Mouse (Mus musculus) myocyte (in vitro differentiated cells): ENCODE measurements around the gene B4gat1. TPM values are rescaled to one million over a fixed set of nuclear protein-coding genes. Genes with fewer than 3 reads are reported as not detected.

Experiments
- H3K27me3 ChIP-seq: one replicate; pipeline ENCODE4 v1.6.1; 2011; ENCODE audit not compliant: control insufficient read depth, insufficient read depth, insufficient read length
- H3K36me3 ChIP-seq: one replicate; pipeline ENCODE4 v1.6.1; 2011; ENCODE audit not compliant: control insufficient read depth, insufficient read depth
- H3K4me2 ChIP-seq: one replicate; pipeline ENCODE4 v1.6.1; 2011; ENCODE audit warnings: low read depth, control low read depth
- H3K4me3 ChIP-seq: one replicate; pipeline ENCODE4 v1.5.1; 2011; ENCODE audit warnings: mild to moderate bottlenecking, control low read depth, moderate library complexity
- H3K79me2 ChIP-seq: one replicate; pipeline ENCODE4 v1.6.1; 2011; ENCODE audit not compliant: control insufficient read depth, insufficient read depth
- H3ac ChIP-seq: one replicate; pipeline ENCODE4 v1.6.1; 2011; ENCODE audit not compliant: control insufficient read depth, insufficient read length
- CEBPB ChIP-seq: IDR thresholded peaks from 2 replicates; pipeline ENCODE4 v1.6.1; 2011; ENCODE audit warnings: mild to moderate bottlenecking, moderate library complexity; ENCODE audit not compliant: poor library complexity, insufficient read depth, severe bottlenecking
- E2F4 ChIP-seq: IDR thresholded peaks from one replicate; pipeline ENCODE4 v1.6.1; 2011; ENCODE audit warnings: mild to moderate bottlenecking, control low read depth, moderate library complexity; ENCODE audit not compliant: insufficient read depth
- MAX ChIP-seq: IDR thresholded peaks from one replicate; pipeline ENCODE4 v1.6.1; 2011; ENCODE audit warnings: low read depth, mild to moderate bottlenecking, control low read depth
- MYOD1 ChIP-seq, 3 experiments: IDR thresholded peaks; one replicate each; pipeline ENCODE4 v1.6.1; 2011; ENCODE audit warnings: control low read depth in 2 of 3, low read depth in 2 of 3, mild to moderate bottlenecking in 2 of 3, moderate library complexity in 1 of 3; ENCODE audit not compliant: insufficient read length in 2 of 3, control insufficient read depth in 1 of 3
- MYOG ChIP-seq, 3 experiments: IDR thresholded peaks; one replicate each; pipeline ENCODE4 v1.6.1; 2011; ENCODE audit warnings: control low read depth in 2 of 3, low read depth in 2 of 3, mild to moderate bottlenecking in 2 of 3; ENCODE audit not compliant: insufficient read length in 2 of 3, control insufficient read depth in 1 of 3, insufficient read depth in 1 of 3
- POLR2A ChIP-seq: IDR thresholded peaks from one replicate; pipeline ENCODE4 v1.6.1; 2011; ENCODE audit warnings: low read depth, mild to moderate bottlenecking, control low read depth, moderate library complexity; ENCODE audit not compliant: insufficient read length
- POLR2AphosphoS2 ChIP-seq: IDR thresholded peaks from one replicate; pipeline ENCODE4 v1.6.1; 2011; ENCODE audit warnings: low read depth, control low read depth; ENCODE audit not compliant: insufficient read length
- REST ChIP-seq: IDR thresholded peaks from one replicate; pipeline ENCODE4 v1.6.1; 2011; ENCODE audit warnings: mild to moderate bottlenecking, control low read depth, moderate library complexity; ENCODE audit not compliant: insufficient read depth, insufficient read length
- SRF ChIP-seq: IDR thresholded peaks from one replicate; pipeline ENCODE4 v1.6.1; 2011; ENCODE audit warnings: low read depth; ENCODE audit not compliant: control insufficient read depth, insufficient read length
- TCF12 ChIP-seq: IDR thresholded peaks from one replicate; pipeline ENCODE4 v1.6.1; 2011; ENCODE audit warnings: mild to moderate bottlenecking, control low read depth; ENCODE audit not compliant: poor library complexity, insufficient read depth, severe bottlenecking
- TCF3 ChIP-seq: IDR thresholded peaks from one replicate; pipeline ENCODE4 v1.6.1; 2011; ENCODE audit warnings: low read depth, control low read depth; ENCODE audit not compliant: insufficient read length
- USF1 ChIP-seq: IDR thresholded peaks from one replicate; pipeline ENCODE4 v1.6.1; 2011; ENCODE audit warnings: low read depth, mild to moderate bottlenecking, control low read depth, moderate library complexity
- polyA plus RNA-seq: library from polyadenylated mRNA; unstranded; fragments of >200 nt; fragmentation: generic; extraction: Trizol; gene quantifications from one replicate; pipeline ENCODE4 v1.2.1, GENCODE M21; 2012; ENCODE audit warnings: missing spikeins

Gene B4gat1
- polyA plus RNA-seq, 1 experiment = 46.7 TPM

GRCm38 (mm10) chr19:5065104-5065503 lies 26.5 kb downstream of the B4gat1 start:
- Histone ChIP-seq H3K79me2 (no peaks in the 10 kb centered on the region), H3K27me3 (no peaks in the 10 kb centered on the region), H3K4me2 (peak overlapping the region; percentile 19), H3ac (no peak overlapping the region), H3K4me3 (no peak overlapping the region), H3K36me3 (no peaks in the 10 kb centered on the region)
- TF ChIP-seq TCF12 (no peak), E2F4 (no peak), MYOD1 (IDR thresholded peaks at IDR 0.05; ENCODE audit: control insufficient read depth in 1 of 3, insufficient read length in 2 of 3, low read depth in 2 of 3) (no peak), POLR2A (no peak), USF1 (no peak), CEBPB (no peak), MAX (no peak), MYOG (IDR thresholded peaks at IDR 0.05; ENCODE audit: control insufficient read depth in 1 of 3, insufficient read depth in 1 of 3, insufficient read length in 2 of 3, low read depth in 2 of 3) (no peak), TCF3 (no peak), POLR2AphosphoS2 (no peak), REST (no peak), SRF (no peak)

GRCm38 (mm10) chr19:5067040-5067799 lies 28.6 kb downstream of the B4gat1 start:
- Histone ChIP-seq H3K4me3 (no peak overlapping the region), H3K4me2 (peak overlapping the region; percentile 60), H3ac (peak overlapping the region; percentile 8), H3K27me3 (no peaks in the 10 kb centered on the region), H3K79me2 (no peaks in the 10 kb centered on the region), H3K36me3 (no peaks in the 10 kb centered on the region)
- TF ChIP-seq MYOD1 (IDR thresholded peaks at IDR 0.05; ENCODE audit: control insufficient read depth in 1 of 3, insufficient read length in 2 of 3, low read depth in 2 of 3) (no peak), TCF12 (no peak), TCF3 (no peak), REST (no peak), POLR2AphosphoS2 (no peak), E2F4 (no peak)

- H3K79me2 ChIP-seq = no peaks in the 10 kb centered on the region
- H3K36me3 ChIP-seq = no peaks in the 10 kb centered on the region
- H3K27me3 ChIP-seq = no peaks in the 10 kb centered on the region
- no peak within 1 kb of the TSS for H3K4me3 ChIP-seq
- H3ac ChIP-seq = peak within 1 kb of the TSS; percentile 8
- H3K4me2 ChIP-seq = peak within 1 kb of the TSS; percentile 60
- TF ChIP-seq MYOD1 (IDR thresholded peaks at IDR 0.05; ENCODE audit: control insufficient read depth in 1 of 3, insufficient read length in 2 of 3, low read depth in 2 of 3) (peak in 1 of 3 experiments; percentile 40), E2F4 (no peak), POLR2AphosphoS2 (peak; percentile 45), MYOG (IDR thresholded peaks at IDR 0.05; ENCODE audit: control insufficient read depth in 1 of 3, insufficient read depth in 1 of 3, insufficient read length in 2 of 3, low read depth in 2 of 3) (peak in 2 of 3 experiments; percentile 19 to 48), POLR2A (peak; percentile 71)
Observed at GRCm38 (mm10) chr19:5067867-5068569, 29.4 kb downstream of the B4gat1 start, which contains the start of gene Cd248. TSS of gene Cd248 (plus strand) at chr19:5068078.

- Histone ChIP-seq H3K36me3 (no peaks in the 10 kb centered on the region), H3ac (peak overlapping the region; percentile 8), H3K27me3 (no peaks in the 10 kb centered on the region), H3K79me2 (no peaks in the 10 kb centered on the region), H3K4me2 (peak overlapping the region; percentile 60), H3K4me3 (no peak overlapping the region)
- TF ChIP-seq CEBPB (no peak), USF1 (no peak)
Observed at GRCm38 (mm10) chr19:5068570-5069234, 30.1 kb downstream of the B4gat1 start.

GRCm38 (mm10) chr19:5069486-5069885 lies 30.9 kb downstream of the B4gat1 start:
- no peaks in the 10 kb centered on the region for H3K36me3 ChIP-seq
- no peak overlapping the region for H3K4me2 ChIP-seq
- TF ChIP-seq MAX (no peak), E2F4 (no peak), REST (no peak), CEBPB (no peak), TCF3 (no peak), USF1 (no peak), POLR2A (no peak), SRF (no peak), POLR2AphosphoS2 (no peak), MYOD1 (IDR thresholded peaks at IDR 0.05; ENCODE audit: control insufficient read depth in 1 of 3, insufficient read length in 2 of 3, low read depth in 2 of 3) (no peak)
- no peaks in the 10 kb centered on the region for H3K79me2 ChIP-seq
- no peaks in the 10 kb centered on the region for H3K27me3 ChIP-seq
- no peak overlapping the region for H3ac ChIP-seq
- H3K4me3 ChIP-seq = no peak overlapping the region
